Mouse (Mus musculus): ENCODE results near the gene Cylc1. TPM values are rescaled to one million over a fixed set of nuclear protein-coding genes. Genes with fewer than 3 reads are reported as not detected.

Cylc1 gene
- total RNA-seq (2021), result not detected

GRCm38 (mm10) chrX:111110118-111110517 is at the start of gene Cylc1:
Cylc1 (plus strand) TSS chrX:111110418.
- intact Hi-C loops (cut with DNase I), result no loop called here
- no peak for DNase-seq (ENCODE audit: low spot score in 2 of 2)

DNA sequence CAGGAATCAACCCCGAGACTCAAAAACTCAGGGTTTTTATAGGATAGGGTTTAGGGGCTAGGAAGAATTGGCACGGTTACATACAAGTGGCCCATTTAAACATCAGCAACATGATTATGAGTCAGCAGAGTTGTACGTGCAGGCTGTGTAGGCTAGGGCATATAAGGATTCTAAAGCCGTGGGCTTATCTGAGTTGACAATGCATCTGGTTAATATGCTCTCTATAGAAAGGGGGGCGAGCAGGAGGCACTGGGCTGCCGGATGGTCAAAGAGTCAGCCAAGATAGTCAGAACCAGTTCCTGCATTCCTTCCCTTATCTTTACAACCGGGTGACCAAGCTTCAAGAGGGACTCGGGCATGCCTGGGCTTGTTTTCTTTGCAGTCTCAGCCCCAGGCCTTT is 31.5 kb upstream of the Cylc1 start:
- intact Hi-C loops (cut with DNase I), result no loop called here
- no peak for DNase-seq (ENCODE audit: low spot score in 2 of 2)

- intact Hi-C loops (cut with DNase I), result no loop called here
- no peak for DNase-seq (ENCODE audit: low spot score in 2 of 2)
These were observed 57.8 kb downstream of the Cylc1 start, which contains the start of gene Gm10112 for GRCm38 (mm10) chrX:111168040-111168439. Gm10112 (plus strand) TSS chrX:111168340.

Other genes with a start within 250 kb of the Cylc1 start
- gene Gm10112, start 57.9 kb downstream of the Cylc1 start, total RNA-seq (2021), result not detected